22 mouse cellular contexts compared by ENCODE assay signal in genomic region chr5:49755531-49755930, GRCm38 (mm10).
DNase-seq lines count a peak whose midpoint lies in the region; TF ChIP-seq lines count a peak whose summit lies in the region.
"Had no signal": no experiment of that assay in that cellular context is flagged by ENCODE, and none has a peak within 500 bp of the region (broad histone marks: within the 10 kb centered on the region; RNA-seq: fewer than 3 reads in every experiment).

No protein-coding gene starts in this region.

- H3K4me3 ChIP-seq in embryonic fibroblast, embryonic 13.5 days (ENCODE audit: insufficient read depth, low read length) = no peak overlapping the region
- H3K4me3 ChIP-seq: embryonic facial prominence, embryonic 12.5 days; embryonic facial prominence, embryonic 15.5 days; erythroblast, embryonic 14.5 days; forebrain, embryonic 12.5 days; gastrocnemius, adult 2 months; hindbrain, embryonic 12.5 days; hindbrain, embryonic 15.5 days had no signal

- TF ChIP-seq CTCF in embryonic fibroblast, embryonic 13.5 days (IDR thresholded peaks at IDR 0.05; ENCODE audit: borderline replicate concordance, insufficient read depth, low read length) = no peak

- peak; percentile 87 for DNase-seq in 3T3-L1 (ENCODE audit: low read depth, low spot score)
- peak; percentile 31 for DNase-seq in Muller cell, postnatal 12 days (ENCODE audit: inconsistent ontology term)
- no peak for DNase-seq in thymus, postnatal 25 days
- DNase-seq in layer of hippocampus, adult 8-10 months (ENCODE audit: low spot score in 2 of 2) = no peak
- DNase-seq in frontal cortex, postnatal 36 days (ENCODE audit: low spot score in 2 of 2) = no peak
- DNase-seq: adrenal gland, adult 2 months; adrenal gland, postnatal 14 days; B cell, adult 2 months; cerebellum, adult 11 months; cerebellum, adult 2 months; cerebellum, adult 9-11 months; cerebellum, postnatal 25 days; gastrocnemius, adult 2 months; gastrocnemius, postnatal 14 days; heart, adult 11 months had no signal

- no peak for TF ChIP-seq POLR2A in embryonic fibroblast, embryonic 13.5 days (IDR thresholded peaks at IDR 0.05; ENCODE audit: low read depth, low read length)

- peak overlapping the region; percentile 92; the same call in 1 of the 2 replicates for H3K27ac ChIP-seq in embryonic fibroblast, embryonic 13.5 days (ENCODE audit: insufficient read depth, low read length)
- H3K27ac ChIP-seq: embryonic facial prominence, embryonic 12.5 days; embryonic facial prominence, embryonic 15.5 days; forebrain, embryonic 12.5 days; gastrocnemius, adult 2 months; hindbrain, embryonic 12.5 days; hindbrain, embryonic 15.5 days had no signal

- no peaks in the 10 kb centered on the region for H3K4me1 ChIP-seq in embryonic fibroblast, embryonic 13.5 days (ENCODE audit: control insufficient read depth, insufficient read depth, low read length)
- H3K4me1 ChIP-seq: embryonic facial prominence, embryonic 12.5 days; embryonic facial prominence, embryonic 15.5 days; forebrain, embryonic 12.5 days; hindbrain, embryonic 12.5 days; hindbrain, embryonic 15.5 days had no signal

Comparison
In these comparisons a context has a peak if more than half of its experiments do, and no peak if none do; other contexts are left out.
1. DNase-seq: peak in 3T3-L1 (single experiment) and Muller cell, postnatal 12 days (single experiment); none in thymus, postnatal 25 days (single experiment), layer of hippocampus, adult 8-10 months (0 of 2) and frontal cortex, postnatal 36 days (0 of 2).